Mouse (Mus musculus) heart, embryonic 12.5 days (tissue): ENCODE data around the gene Slc12a9. TPM values are rescaled to one million over a fixed set of nuclear protein-coding genes. Genes with fewer than 3 reads are reported as not detected.

Experiments
- ATAC-seq: fragments of 200-750 bp; cut with Nextera tagmentation; 2 replicates; pipeline ENCODE4 v1.8.0; 2017; ENCODE audit warnings: moderate TSS enrichment, moderate library complexity; ENCODE audit not compliant: insufficient number of reproducible peaks, low FRiP score
- H3K27ac ChIP-seq: fragments of 300-500 bp; sonication (generic); 2 replicates; pipeline ENCODE4 v1.5.1; 2016; ENCODE audit warnings: mild to moderate bottlenecking, moderate library complexity; ENCODE audit not compliant: poor library complexity, severe bottlenecking
- H3K27me3 ChIP-seq: fragments of 300-500 bp; sonication (generic); replicated peaks from 2 replicates; pipeline ENCODE4 v1.6.1; 2016; ENCODE audit warnings: mild to moderate bottlenecking, moderate library complexity
- H3K36me3 ChIP-seq: fragments of 300-500 bp; sonication (generic); 2 replicates; pipeline ENCODE4 v1.6.1; 2016; ENCODE audit warnings: mild to moderate bottlenecking, moderate library complexity
- H3K4me1 ChIP-seq: fragments of 300-500 bp; sonication (generic); replicated peaks from 2 replicates; pipeline ENCODE4 v1.6.1; 2016; ENCODE audit warnings: mild to moderate bottlenecking
- H3K4me2 ChIP-seq: fragments of 300-500 bp; sonication (generic); 2 replicates; pipeline ENCODE4 v1.6.1; 2016; ENCODE audit warnings: mild to moderate bottlenecking, moderate library complexity
- H3K4me3 ChIP-seq: fragments of 300-500 bp; sonication (generic); 2 replicates; pipeline ENCODE4 v1.5.1; 2016; ENCODE audit warnings: mild to moderate bottlenecking
- H3K9ac ChIP-seq: fragments of 300-500 bp; sonication (generic); 2 replicates; pipeline ENCODE4 v1.6.1; 2016; ENCODE audit warnings: mild to moderate bottlenecking, moderate library complexity
- H3K9me3 ChIP-seq: fragments of 300-500 bp; sonication (generic); replicated peaks from 2 replicates; pipeline ENCODE4 v1.6.1; 2016; ENCODE audit warnings: mild to moderate bottlenecking, moderate library complexity
- WGBS: fragments of 180-500 bp; shearing (Covaris S2); methylation state at CpG from one replicate; pipeline ENCODE4 v1.1.7; 2016; 5-methylcytosine and 5-hydroxymethylcytosine counted together
- polyA plus RNA-seq: library from polyadenylated mRNA; unstranded; fragments of >200 nt; fragmentation: Nextera tagmentation; extraction: Ambion mirVana; gene quantifications from 2 replicates; pipeline ENCODE4 v1.2.1, GENCODE M21; 2016

Gene Slc12a9
- polyA plus RNA-seq, 1 experiment from 2014 or later = 9.4 TPM

- no peaks in the 10 kb centered on the region for H3K27me3 ChIP-seq
- peak overlapping the region; percentile 86 for H3K9ac ChIP-seq
- H3K4me2 ChIP-seq = peak overlapping the region; percentile 100
- peaks cover 22% of the 10 kb centered on the region for H3K4me1 ChIP-seq
- peaks cover 15% of the 10 kb centered on the region for H3K36me3 ChIP-seq
- no peak overlapping the region for H3K27ac ChIP-seq
- H3K9me3 ChIP-seq = no peaks in the 10 kb centered on the region
- peak overlapping the region; percentile 86 for H3K4me3 ChIP-seq
- peak; percentile 3; the same call in 1 of the 2 replicates for ATAC-seq
- 20% methylated on average over 15 of the region's 15 CpGs for WGBS
Measured at GRCm38 (mm10) chr5:137332857-137333511, 413 bp downstream of the Slc12a9 start.

- H3K9me3 ChIP-seq = no peaks in the 10 kb centered on the region
- H3K4me1 ChIP-seq = peaks cover 9% of the 10 kb centered on the region
- no peak overlapping the region for H3K27ac ChIP-seq
- H3K27me3 ChIP-seq = no peaks in the 10 kb centered on the region
- WGBS = 79% methylated on average over 7 of the region's 7 CpGs
- no peak for ATAC-seq
- H3K9ac ChIP-seq = no peak overlapping the region
- no peak overlapping the region for H3K4me2 ChIP-seq
- no peak overlapping the region for H3K4me3 ChIP-seq
- H3K36me3 ChIP-seq = peaks cover 22% of the 10 kb centered on the region
Measured at GRCm38 (mm10) chr5:137330910-137331309, 2.5 kb downstream of the Slc12a9 start.

GRCm38 (mm10) chr5:137320996-137321395 lies 12.4 kb downstream of the Slc12a9 start:
- no peaks in the 10 kb centered on the region for H3K4me1 ChIP-seq
- H3K27ac ChIP-seq = no peak overlapping the region
- H3K9ac ChIP-seq = no peak overlapping the region
- no peak overlapping the region for H3K4me2 ChIP-seq
- no peak for ATAC-seq
- peaks cover 48% of the 10 kb centered on the region for H3K36me3 ChIP-seq
- H3K9me3 ChIP-seq = no peaks in the 10 kb centered on the region
- no peak overlapping the region for H3K4me3 ChIP-seq
- 82% methylated on average over 3 of the region's 3 CpGs for WGBS
- no peaks in the 10 kb centered on the region for H3K27me3 ChIP-seq

GRCm38 (mm10) chr5:137318570-137318969 lies 14.8 kb downstream of the Slc12a9 start:
- peaks cover 16% of the 10 kb centered on the region for H3K4me1 ChIP-seq
- peaks cover 34% of the 10 kb centered on the region for H3K36me3 ChIP-seq
- H3K27me3 ChIP-seq = no peaks in the 10 kb centered on the region
- no peak overlapping the region for H3K9ac ChIP-seq
- no peaks in the 10 kb centered on the region for H3K9me3 ChIP-seq
- no peak overlapping the region for H3K4me2 ChIP-seq
- H3K4me3 ChIP-seq = no peak overlapping the region
- ATAC-seq = no peak
- 75% methylated on average over 1 of the region's 1 CpGs for WGBS
- no peak overlapping the region for H3K27ac ChIP-seq

- Histone ChIP-seq H3K4me2 (no peak overlapping the region), H3K9ac (no peak overlapping the region), H3K4me1 (peaks cover 27% of the 10 kb centered on the region), H3K36me3 (peaks cover 25% of the 10 kb centered on the region), H3K27me3 (no peaks in the 10 kb centered on the region), H3K4me3 (no peak overlapping the region), H3K9me3 (no peaks in the 10 kb centered on the region), H3K27ac (no peak overlapping the region)
- WGBS = 43% methylated on average over 8 of the region's 8 CpGs
- no peak for ATAC-seq
Measured at GRCm38 (mm10) chr5:137317361-137317760, 16.0 kb downstream of the Slc12a9 start.

GRCm38 (mm10) chr5:137315084-137315903 lies 18.1 kb downstream of the Slc12a9 start:
- ATAC-seq = no peak; the same call in 1 of the 2 replicates
- 41% methylated on average over 30 of the region's 30 CpGs for WGBS
- no peak overlapping the region for H3K4me3 ChIP-seq

GRCm38 (mm10) chr5:137314193-137315083 lies 19.0 kb downstream of the Slc12a9 start, which contains the start of gene Trip6:
TSS of gene Trip6 (minus strand) at chr5:137314404.
- Histone ChIP-seq H3K4me3 (peak within 1 kb of the TSS; percentile 75), H3K4me2 (peak within 1 kb of the TSS; percentile 95), H3K36me3 (peaks cover 32% of the 10 kb centered on the region), H3K4me1 (peaks cover 39% of the 10 kb centered on the region), H3K27ac (peak within 1 kb of the TSS; percentile 87), H3K9ac (peak within 1 kb of the TSS; percentile 89), H3K27me3 (no peaks in the 10 kb centered on the region), H3K9me3 (no peaks in the 10 kb centered on the region)
- peak; percentile 91 for ATAC-seq
- 18% methylated on average over 30 of the region's 30 CpGs for WGBS

More at GRCm38 (mm10) chr5:137315084-137315903, 18.1 kb downstream of the Slc12a9 start:
- Histone ChIP-seq H3K9me3 (no peaks in the 10 kb centered on the region), H3K27ac (peak overlapping the region; percentile 87), H3K9ac (peak overlapping the region; percentile 89), H3K4me2 (peak overlapping the region; percentile 95), H3K27me3 (no peaks in the 10 kb centered on the region), H3K4me1 (peaks cover 39% of the 10 kb centered on the region), H3K36me3 (peaks cover 32% of the 10 kb centered on the region)

- H3K9ac ChIP-seq = peak overlapping the region; percentile 89
- H3K27me3 ChIP-seq = no peaks in the 10 kb centered on the region
- peaks cover 39% of the 10 kb centered on the region for H3K4me1 ChIP-seq
- peak overlapping the region; percentile 75 for H3K4me3 ChIP-seq
- peak overlapping the region; percentile 95 for H3K4me2 ChIP-seq
- ATAC-seq = peak; percentile 38; the same call in 1 of the 2 replicates
- H3K9me3 ChIP-seq = no peaks in the 10 kb centered on the region
- peaks cover 36% of the 10 kb centered on the region for H3K36me3 ChIP-seq
- WGBS = under 1% methylated on average over 22 of the region's 22 CpGs
- peak overlapping the region; percentile 87 for H3K27ac ChIP-seq
Measured at GRCm38 (mm10) chr5:137313466-137314192, 19.8 kb downstream of the Slc12a9 start.

GRCm38 (mm10) chr5:137308356-137308755 lies 25.0 kb downstream of the Slc12a9 start:
- Histone ChIP-seq H3K36me3 (peaks cover 60% of the 10 kb centered on the region), H3K4me1 (peaks cover 59% of the 10 kb centered on the region)
- WGBS = 93% methylated on average over 4 of the region's 4 CpGs

More at GRCm38 (mm10) chr5:137308356-137308755, 25.0 kb downstream of the Slc12a9 start:
- Histone ChIP-seq H3K27ac (peak overlapping the region; percentile 96), H3K4me2 (peak overlapping the region; percentile 78), H3K4me3 (peak overlapping the region; percentile 87), H3K27me3 (no peaks in the 10 kb centered on the region), H3K9ac (peak overlapping the region; percentile 98; the same call in 1 of the 2 replicates), H3K9me3 (no peaks in the 10 kb centered on the region)
- ATAC-seq = no peak
